Mouse (Mus musculus) bone marrow macrophage, adult 2 months (primary cell): ENCODE results near the gene Ap1s1. TPM values are rescaled to one million over a fixed set of nuclear protein-coding genes. Genes with fewer than 3 reads are reported as not detected.

Experiments used
- H3K27ac ChIP-seq: 2 replicates; pipeline ENCODE4 v1.5.1; 2012; ENCODE audit warnings: low read depth, low read length; ENCODE audit not compliant: insufficient read depth
- H3K4me1 ChIP-seq: 2 replicates; pipeline ENCODE4 v1.6.1; 2012; ENCODE audit warnings: low read length; ENCODE audit not compliant: control insufficient read depth, insufficient read depth
- H3K4me3 ChIP-seq: 2 replicates; pipeline ENCODE4 v1.5.1; 2012; ENCODE audit warnings: mild to moderate bottlenecking, low read length, moderate library complexity; ENCODE audit not compliant: insufficient read depth
- CTCF ChIP-seq: IDR thresholded peaks from 2 replicates; pipeline ENCODE4 v1.5.1; 2012; ENCODE audit warnings: low read depth, mild to moderate bottlenecking, low read length, moderate library complexity
- POLR2A ChIP-seq: IDR thresholded peaks from 2 replicates; pipeline ENCODE4 v1.6.1; 2012; ENCODE audit warnings: mild to moderate bottlenecking, low read depth, low read length, borderline replicate concordance
- polyA plus RNA-seq: library from polyadenylated mRNA; stranded (reverse); fragments of >200 nt; gene quantifications from 2 replicates; pipeline ENCODE4 v1.2.4, GENCODE M21; 2012; ENCODE audit not compliant: missing spikeins, insufficient read depth, insufficient read length

Gene Ap1s1
- polyA plus RNA-seq: 92.4 and 96.8 TPM in 2 replicates

DNA sequence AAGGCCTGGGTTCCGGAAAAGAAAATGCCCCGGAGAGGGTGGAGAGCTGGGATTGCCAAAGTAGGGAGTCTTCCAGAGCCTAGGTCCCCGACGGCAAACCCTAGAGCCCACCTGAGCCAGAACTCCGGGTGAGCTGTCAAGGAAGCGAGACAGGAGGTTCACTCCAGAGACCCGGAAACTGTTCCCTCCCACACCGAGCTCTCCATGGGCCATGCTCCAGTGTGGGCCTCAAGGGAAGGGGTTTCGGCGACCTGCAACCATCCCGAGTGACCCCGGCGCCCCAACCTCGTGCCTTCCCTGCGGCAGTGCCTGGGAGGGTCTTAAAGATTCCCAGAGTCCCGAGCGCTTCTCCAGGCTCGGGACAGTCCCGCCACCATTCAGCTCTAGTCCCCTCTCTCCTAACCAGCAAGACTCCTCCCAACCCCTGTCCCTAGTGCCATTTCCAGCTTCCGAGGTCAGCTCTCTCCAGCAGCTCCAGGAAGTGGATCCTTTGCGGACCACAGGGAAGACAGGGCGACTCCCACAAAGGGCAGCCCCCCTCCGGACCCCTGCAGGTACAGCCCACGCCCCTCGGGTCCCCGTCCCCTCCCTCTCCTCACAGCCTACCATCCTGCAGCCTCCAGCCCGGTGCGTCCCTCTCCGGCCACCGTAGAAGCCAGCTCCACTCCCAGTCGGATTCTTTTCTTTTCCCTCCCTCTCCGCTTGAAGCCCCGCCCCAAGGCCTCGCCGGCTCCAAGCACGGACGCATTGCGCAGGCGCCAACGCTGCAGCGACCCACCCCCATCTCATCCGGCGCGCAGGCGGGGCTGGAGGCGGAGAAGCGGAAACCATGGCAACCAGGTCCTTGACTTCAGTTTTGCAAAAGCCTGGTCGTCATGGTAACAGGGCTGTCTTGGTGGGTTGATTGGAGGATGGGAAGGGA lies at the start of gene Ap1s1:
Ap1s1 (minus strand) TSS at position 734 of the 922 bp plus-strand sequence.
- TF ChIP-seq POLR2A (peak; percentile 5; the same call in 1 of the 2 replicates), CTCF (no peak; the same call in 1 of the 2 replicates)
- Histone ChIP-seq H3K4me1 (peaks cover 23% of the 10 kb centered on the region), H3K27ac (peak within 1 kb of the TSS; percentile 74), H3K4me3 (peak within 1 kb of the TSS; percentile 93)

DNA sequence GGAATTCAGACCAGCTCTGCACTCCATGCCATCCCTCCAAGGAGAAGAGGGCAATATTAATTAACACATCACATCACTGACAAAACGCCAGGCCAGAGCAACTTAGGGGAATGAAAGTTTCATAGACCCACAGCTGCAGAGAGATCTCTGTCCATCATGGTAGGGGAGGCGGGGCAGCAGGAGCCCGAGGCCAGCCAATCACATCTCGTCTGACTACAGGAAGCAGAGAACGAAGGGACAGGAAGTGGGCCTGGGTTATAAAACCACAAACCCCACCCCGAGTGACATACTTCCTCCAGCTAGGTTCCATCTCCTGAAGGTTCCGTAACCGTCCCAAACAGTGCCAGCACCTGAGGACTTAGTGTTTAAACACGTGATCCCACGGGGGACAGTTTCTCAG lies 49.2 kb upstream of the Ap1s1 start:
- Histone ChIP-seq H3K4me1 (peaks cover 12% of the 10 kb centered on the region), H3K27ac (no peak overlapping the region), H3K4me3 (no peak overlapping the region)
- no peak for TF ChIP-seq CTCF
- TF ChIP-seq POLR2A: no peak

DNA sequence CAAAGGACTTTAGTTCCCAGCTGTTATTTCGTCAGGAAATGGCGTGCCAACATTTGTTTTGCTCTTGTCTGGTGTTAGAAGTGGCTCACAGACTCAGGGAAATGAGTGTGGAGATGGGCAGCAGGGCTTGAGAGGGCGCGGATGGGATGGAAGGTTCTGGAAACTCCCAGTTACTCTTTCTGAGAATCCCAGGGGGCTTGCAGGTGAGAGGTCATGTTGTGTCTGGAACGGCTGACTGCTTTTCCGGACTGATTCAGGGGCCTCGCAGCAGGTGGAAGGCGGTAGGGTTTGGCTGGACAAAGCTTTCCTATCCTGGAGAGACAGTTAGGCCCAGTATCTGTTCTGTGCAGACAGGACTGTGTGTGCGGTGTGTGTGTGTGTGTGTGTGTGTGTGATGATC lies 47.8 kb upstream of the Ap1s1 start:
- Histone ChIP-seq H3K27ac (no peak overlapping the region), H3K4me3 (no peak overlapping the region), H3K4me1 (peaks cover 15% of the 10 kb centered on the region)
- TF ChIP-seq CTCF: no peak
- TF ChIP-seq POLR2A: no peak

DNA sequence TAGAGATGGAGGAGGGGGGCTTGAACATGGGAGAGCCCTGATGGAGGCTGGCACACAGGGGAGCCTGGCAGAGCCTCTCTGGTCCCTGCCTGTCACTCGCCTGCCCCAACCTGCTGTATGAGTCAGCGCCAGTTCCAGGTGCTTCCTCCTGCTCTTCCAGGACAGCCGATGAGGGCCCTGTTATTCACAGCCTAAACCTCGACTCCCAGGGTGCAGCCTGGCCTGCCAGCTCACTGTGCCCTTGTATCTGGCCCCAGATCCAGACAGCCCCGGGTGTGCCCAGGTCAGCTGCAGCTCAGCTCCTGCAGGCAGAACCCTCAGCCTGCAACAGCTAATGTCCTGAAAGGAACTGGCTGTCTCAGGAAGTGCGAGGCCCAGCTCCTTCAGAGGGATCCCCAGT lies 45.6 kb upstream of the Ap1s1 start:
- Histone ChIP-seq H3K4me3 (no peak overlapping the region), H3K27ac (no peak overlapping the region), H3K4me1 (peaks cover 15% of the 10 kb centered on the region)
- no peak for TF ChIP-seq POLR2A
- no peak for TF ChIP-seq CTCF

DNA sequence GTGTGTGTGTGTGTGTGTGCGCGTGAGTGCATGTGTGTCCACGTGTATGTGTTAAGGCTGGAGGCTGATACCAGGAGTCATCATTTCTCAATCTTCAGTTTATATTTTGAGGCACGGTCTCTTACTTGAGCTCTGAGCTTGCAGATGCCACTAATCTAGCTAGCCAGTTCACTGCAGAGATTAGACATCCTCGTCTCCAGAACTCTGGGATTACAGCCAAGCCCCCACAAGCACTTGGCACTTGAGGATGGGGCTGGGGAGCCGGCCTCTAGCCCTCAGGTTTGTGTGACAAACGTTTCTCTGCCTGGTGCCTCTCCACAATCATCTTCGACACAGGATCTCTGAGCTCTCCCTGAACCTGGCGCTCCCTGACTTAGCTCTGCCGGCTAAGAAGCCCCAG lies 44.9 kb upstream of the Ap1s1 start:
- Histone ChIP-seq H3K27ac (no peak overlapping the region), H3K4me1 (peaks cover 13% of the 10 kb centered on the region)

DNA sequence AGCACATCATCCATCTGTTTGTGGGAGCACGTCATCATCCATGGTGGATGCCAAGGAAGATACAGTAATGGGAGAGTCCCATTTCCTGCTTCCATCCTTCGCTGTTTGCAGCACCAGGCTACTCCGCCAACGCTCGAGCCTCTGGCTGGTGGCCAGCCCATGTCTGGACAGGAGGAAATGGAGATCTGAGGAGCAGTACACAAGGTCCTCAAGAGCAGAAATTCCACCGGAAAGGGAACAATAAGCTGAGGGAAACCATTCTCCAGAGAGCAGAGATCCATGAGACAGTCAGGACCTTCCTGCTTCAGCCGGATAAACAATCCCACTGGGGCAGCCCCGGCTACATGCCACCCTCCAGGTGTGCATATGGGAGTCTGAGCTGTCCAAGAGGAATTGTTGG lies 41.5 kb upstream of the Ap1s1 start:
- no peak overlapping the region for H3K27ac ChIP-seq
- H3K4me1 ChIP-seq: 0 out of 2 replicates have a peak, but pooled peaks cover 4% of the 10 kb centered on the region
- H3K4me3 ChIP-seq: no peak overlapping the region
- no peak for TF ChIP-seq POLR2A
- no peak for TF ChIP-seq CTCF

More for the DNA sequence above, 44.9 kb upstream of the Ap1s1 start:
- TF ChIP-seq POLR2A (no peak), CTCF (no peak)
- no peak overlapping the region for H3K4me3 ChIP-seq

DNA sequence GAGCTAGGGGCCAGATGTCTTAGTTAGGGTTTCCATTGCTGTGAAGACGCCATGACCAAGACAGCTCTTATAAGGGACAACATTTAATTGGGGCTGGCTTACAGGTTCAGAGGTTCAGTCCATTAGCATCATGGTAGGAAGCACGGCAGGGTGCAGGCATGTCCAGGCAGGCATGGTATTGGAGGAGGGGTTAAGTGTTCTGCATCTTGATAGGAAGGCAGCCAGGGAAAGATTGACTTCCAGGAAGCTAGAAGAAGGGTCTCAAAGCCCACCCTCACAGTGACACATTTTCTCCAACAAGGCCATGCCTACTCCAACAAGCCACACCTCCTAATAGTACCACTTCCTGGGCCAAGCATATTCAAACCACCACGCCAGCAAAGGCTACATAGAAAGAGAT lies 39.8 kb upstream of the Ap1s1 start:
- no peak for TF ChIP-seq POLR2A
- no peak for TF ChIP-seq CTCF
- Histone ChIP-seq H3K4me1 (peaks cover 3% of the 10 kb centered on the region; the same call in 1 of the 2 replicates), H3K4me3 (no peak overlapping the region), H3K27ac (no peak overlapping the region)

DNA sequence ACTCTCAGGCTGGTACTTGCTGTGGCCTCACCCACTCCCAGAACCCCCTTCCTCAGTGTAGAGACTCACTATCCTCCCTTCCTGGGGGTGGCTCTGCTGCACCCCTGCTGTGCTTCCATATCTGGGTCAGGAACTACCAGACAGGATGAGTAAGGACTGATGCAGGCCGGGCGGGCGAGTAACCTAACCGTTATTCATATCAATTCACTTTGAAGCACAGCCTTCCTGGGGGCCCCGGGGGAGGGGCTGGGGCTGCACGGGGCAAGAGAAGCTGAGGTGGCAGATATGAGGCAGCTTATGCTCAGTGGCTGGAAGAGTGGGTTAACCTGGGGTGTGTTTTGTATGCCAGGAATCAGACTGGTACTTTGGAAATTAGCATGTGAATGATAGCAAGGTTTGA lies 39.1 kb upstream of the Ap1s1 start:
- no peak overlapping the region for H3K4me3 ChIP-seq
- no peak for TF ChIP-seq CTCF
- TF ChIP-seq POLR2A: no peak
- H3K4me1 ChIP-seq: peaks cover 8% of the 10 kb centered on the region
- no peak overlapping the region for H3K27ac ChIP-seq

DNA sequence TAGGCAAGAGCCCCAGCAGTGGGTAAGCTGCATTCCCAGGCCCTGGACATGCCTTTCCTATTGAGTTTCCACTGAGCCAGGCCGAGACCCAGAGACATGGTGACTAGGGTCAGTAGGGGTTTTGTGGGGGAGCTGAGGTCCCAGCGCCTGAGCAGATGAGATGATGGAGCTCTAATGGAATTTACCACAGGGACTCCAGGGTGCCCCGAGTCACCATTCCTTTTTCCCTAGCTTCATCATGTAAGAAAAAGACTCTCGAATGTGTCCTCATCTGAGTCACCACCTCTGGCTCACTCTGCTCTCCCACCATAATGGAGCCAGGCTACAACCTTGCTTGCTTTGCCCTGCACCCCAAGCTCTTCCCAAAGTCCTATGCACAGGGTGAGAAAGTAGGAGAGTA lies 37.1 kb upstream of the Ap1s1 start:
- no peak for TF ChIP-seq POLR2A
- TF ChIP-seq CTCF: no peak
- Histone ChIP-seq H3K4me1 (peaks cover 15% of the 10 kb centered on the region), H3K27ac (no peak overlapping the region), H3K4me3 (no peak overlapping the region)

DNA sequence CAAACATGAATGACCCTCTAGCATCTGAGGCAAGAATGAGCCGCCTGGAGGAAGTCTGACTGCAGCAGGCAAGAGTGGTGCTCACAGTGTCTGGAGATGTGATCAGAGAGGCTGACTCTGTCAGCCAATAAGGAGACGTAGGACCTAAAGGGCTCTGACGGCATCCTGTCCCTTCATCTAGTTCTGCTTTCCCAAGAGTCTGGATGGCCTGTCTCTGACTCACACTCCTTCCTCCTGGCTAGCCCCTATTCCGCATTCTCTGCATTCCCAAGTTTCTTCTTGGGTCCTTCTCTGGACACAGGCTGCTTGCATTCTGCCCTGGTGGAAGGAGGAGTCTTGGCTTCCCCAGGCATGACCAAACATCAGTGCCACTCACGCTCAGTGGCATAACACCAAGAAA lies 33.9 kb upstream of the Ap1s1 start:
- TF ChIP-seq CTCF: no peak
- TF ChIP-seq POLR2A: no peak
- peaks cover 37% of the 10 kb centered on the region for H3K4me1 ChIP-seq
- H3K4me3 ChIP-seq: no peak overlapping the region
- peak overlapping the region; percentile 7; the same call in 1 of the 2 replicates for H3K27ac ChIP-seq
